Mouse (Mus musculus): Measurements from ENCODE around the gene Npvf. TPM values are rescaled to one million over a fixed set of nuclear protein-coding genes. Genes with fewer than 3 reads are reported as not detected.

The Npvf gene
- total RNA-seq (2023): not detected in 4 replicates

GRCm38 (mm10) chr6:50654356-50654755 lies at the start of gene Npvf:
TSS of gene Npvf (minus strand) at chr6:50654439.

Other genes with a start within 250 kb of the Npvf start
- gene Osbpl3, start 198.2 kb downstream of the Npvf start, total RNA-seq (2023): 0.91 TPM in 1 of 4 replicates, not detected in the others
- gene Cycs, start 87.9 kb downstream of the Npvf start, total RNA-seq (2023): 22.4 to 29.6 TPM (median 24.5 TPM) in 4 replicates
- 0.63 to 1.6 TPM (median 1.1 TPM) in 4 replicates for gene 4921507P07Rik, start 57.8 kb downstream of the Npvf start, total RNA-seq (2023)